Mouse (Mus musculus): ENCODE measurements around the gene Ptgdr2. TPM values are rescaled to one million over a fixed set of nuclear protein-coding genes. Genes with fewer than 3 reads are reported as not detected.
A peak's percentile ranks its signal among the peaks of the same experiment; 100 is the strongest.

Gene Ptgdr2
- total RNA-seq, 2 experiments from 2014 or later: not detected

DNA sequence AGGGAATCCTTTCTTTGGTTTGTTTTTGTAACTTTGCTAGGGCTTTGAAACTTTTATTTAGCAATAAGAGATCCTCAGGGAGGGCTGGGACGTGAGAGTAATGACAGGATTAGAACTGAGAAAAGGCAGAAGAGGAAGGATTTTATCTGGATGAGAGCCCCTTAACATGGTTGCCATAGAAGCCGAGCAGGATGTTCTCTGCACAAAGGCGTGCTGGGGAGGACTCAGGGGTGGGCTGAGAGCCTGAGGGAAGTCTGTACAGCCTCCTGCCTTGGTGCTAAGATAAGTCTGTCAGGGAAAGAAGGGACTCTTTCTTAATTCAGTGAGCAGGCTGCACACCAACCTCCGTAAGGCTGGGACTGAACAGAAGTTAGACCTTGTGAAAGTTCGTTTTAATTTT, 1.9 kb upstream of the Ptgdr2 start:
- DNase-seq: no peak

DNA sequence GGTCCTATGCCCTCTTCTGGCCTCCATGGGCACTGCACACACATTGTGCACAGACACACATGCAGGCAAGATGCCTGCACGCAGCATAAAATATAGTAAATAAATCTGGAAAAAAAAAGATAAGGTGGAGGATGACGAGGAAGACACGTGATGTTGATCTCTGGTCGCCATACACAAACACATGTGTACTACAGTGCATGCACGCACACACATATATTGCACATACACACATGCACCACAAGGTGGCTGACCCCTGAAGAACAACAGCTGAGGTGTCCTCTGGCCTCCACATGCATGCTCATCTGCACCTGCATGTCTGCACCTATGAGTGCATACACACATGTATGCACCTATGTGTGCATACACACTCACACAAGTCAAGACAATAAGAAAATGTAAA, 883 bp upstream of the Ptgdr2 start:
- DNase-seq: no peak

DNA sequence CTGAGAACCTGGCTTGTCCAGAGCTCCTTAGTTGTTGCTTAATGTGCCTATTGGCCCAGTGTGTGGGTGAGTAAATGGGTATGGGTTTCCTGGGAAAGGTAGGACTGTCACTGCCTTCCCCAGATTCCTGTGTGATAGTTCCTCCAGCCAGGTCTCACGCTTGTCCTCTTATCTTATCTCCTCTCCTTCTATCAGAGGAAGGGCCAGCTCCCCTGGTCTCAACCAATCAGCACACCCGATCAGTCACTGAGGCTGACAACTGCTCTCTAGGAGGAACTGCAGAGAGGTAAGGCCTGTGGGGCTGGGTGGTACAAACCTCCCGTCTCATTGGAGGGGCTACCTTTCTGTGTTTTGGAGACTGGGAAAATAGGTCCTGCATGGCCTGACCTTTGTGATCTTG, 1.8 kb downstream of the Ptgdr2 start:
- DNase-seq: no peak

DNA sequence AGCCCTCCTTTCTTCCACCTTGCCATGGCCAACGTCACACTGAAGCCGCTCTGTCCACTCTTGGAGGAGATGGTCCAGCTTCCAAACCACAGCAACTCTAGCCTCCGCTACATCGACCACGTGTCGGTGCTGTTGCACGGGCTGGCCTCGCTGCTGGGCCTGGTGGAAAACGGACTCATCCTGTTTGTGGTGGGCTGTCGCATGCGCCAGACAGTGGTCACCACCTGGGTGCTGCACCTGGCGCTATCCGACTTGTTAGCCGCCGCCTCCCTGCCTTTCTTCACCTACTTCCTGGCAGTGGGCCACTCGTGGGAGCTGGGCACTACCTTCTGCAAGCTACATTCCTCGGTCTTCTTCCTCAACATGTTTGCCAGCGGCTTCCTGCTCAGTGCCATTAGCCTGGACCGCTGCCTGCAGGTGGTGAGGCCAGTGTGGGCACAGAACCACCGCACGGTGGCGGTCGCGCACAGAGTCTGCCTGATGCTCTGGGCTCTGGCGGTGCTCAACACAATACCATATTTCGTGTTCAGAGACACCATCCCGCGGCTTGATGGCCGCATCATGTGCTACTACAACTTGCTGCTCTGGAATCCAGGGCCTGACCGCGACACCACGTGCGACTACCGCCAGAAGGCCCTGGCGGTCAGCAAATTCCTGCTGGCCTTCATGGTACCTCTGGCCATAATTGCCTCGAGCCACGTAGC, 3.3 kb downstream of the Ptgdr2 start:
- peak; percentile 83 for DNase-seq

DNA sequence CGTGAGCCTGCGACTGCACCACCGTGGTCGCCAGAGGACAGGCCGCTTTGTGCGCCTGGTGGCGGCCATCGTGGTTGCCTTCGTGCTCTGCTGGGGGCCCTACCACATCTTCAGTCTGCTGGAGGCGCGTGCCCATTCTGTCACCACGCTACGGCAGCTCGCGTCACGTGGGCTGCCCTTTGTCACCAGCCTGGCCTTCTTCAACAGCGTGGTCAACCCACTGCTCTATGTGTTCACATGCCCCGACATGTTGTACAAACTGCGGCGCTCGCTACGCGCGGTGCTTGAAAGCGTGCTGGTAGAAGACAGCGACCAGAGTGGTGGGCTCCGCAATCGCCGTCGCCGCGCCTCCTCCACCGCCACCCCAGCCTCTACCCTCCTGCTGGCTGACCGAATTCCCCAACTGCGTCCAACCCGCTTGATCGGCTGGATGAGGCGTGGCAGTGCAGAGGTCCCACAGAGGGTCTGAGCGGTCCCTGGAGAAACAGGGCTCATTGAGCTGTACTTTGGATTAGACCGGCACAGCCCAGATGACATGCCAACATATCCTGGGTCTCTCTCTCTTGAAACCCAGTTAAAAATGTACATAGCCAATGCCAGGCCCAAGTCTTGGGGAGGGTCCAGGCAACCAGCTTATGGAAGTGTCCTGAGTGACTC, 4.0 kb downstream of the Ptgdr2 start:
- peak; percentile 15 for DNase-seq

DNA sequence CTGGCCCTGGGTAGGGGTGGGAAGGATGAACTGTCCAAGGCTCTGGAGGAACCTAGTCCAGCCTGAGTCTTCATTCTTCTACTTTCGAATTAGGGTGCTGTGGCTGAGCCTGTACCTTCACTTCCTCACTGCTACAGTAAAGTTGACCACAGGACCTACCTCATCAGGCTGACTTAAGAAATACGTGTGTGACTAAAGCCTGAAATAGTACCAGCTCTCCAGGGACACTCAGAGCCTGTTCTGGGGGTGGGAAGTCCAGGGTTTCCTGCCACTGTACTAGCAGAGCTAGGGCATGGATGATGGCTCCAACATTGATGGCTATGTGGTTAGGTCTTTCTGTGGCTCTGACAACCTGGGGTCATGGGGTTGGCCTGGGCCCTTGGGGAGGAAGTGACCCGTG, 7.0 kb downstream of the Ptgdr2 start:
- DNase-seq: no peak

DNA sequence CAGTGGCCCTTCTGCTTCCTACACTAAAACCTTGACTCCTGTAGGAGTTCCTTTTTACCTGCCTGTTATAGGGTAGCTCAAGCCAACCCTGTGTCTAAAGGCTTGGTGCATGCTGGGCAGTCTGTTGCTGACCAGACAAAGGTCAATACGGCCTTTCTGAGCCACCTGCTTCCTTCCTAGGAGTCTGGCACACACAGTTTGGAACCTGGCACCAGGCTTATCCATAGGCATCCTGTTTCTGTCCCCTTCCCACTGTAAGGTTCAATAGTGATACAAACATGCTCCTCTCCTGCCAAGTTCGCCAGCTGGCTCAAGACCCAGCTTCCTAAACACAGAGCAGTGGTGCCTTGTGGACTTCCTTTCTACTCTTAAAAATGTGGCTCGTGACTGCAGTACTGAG, 9.5 kb downstream of the Ptgdr2 start:
- DNase-seq: no peak

DNA sequence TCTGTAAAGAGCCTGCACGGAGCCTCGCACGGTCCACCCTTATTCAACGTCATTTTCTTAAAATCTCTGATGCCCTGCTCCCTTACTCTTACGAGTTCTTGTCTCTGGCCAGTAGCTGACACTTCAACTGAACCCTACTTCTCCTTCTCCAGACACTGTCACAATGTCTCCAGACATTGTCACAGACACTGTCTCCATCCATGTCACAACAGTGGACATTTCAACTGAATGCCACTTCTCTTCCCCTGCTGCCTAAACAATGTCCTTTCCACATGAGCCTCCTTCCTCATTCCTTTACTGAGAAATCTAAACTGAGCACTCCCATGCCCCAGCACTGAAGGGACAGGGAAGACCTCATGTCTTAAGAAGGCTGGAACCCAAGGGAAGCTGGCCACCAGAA, 10.3 kb downstream of the Ptgdr2 start:
- DNase-seq: no peak

DNA sequence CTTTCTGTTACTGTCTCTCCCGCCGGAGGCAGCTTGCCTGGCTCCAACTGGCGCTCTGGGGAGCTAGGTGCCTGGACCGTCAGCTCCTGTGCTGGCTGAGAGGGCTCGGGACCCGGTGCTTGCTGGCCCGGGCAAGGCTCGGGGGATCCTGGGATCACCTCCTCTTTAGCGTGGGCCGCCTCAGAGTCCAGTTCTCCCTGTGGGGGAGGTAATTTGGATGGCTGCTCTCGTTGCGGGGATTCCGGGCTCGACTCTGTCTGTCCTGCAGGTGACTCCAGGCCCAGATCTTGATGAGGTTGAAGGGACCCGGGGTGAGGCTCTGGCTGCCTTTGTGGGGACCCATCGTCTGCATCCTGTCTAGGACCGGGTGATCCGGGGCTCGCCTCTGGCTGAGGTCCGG, 11.5 kb downstream of the Ptgdr2 start:
- DNase-seq: no peak

DNA sequence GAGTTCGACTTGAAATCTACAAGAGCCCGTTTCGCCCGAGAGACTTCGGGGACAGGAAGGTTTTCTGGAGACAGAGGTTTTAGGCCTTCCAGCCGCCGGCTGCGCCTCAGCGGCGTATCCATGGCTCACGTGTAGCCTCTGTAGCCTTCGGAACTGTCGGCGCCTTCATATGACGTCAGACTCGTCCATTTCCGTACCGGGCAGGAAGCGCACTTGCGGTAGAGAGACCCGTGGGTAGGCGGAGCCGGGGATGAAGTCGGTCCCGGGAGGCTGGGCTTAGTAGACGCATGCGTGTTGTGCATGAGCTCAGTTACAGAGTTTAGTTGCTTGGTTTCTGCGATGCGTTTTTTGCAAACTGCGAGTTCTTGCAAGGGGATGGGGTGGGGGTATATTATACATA, 12.2 kb downstream of the Ptgdr2 start, which contains the start of gene Ccdc86:
Ccdc86 (minus strand) TSS at position 155 of the 400 bp plus-strand sequence.
- DNase-seq: peak; percentile 98

DNA sequence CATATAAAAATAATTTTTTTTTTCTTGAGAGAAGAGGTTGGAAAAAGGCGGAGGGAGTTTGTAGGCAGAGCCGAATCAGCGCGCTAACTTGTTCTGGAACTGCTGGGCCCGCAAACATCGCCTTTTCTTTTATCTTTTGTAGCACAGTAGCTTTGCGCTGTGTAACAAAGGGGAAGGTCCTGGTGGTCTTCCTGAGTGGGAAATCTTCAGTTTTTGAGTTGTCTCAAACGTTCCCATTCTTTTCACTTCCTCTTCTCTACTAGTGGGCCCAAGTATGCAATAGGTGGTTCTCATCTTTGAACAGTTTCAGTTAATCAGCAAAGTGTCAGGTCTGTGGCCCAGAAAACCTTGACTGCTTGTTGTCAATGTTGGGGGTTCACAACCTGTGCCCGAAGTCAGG, 12.6 kb downstream of the Ptgdr2 start:
- no peak for DNase-seq

DNA sequence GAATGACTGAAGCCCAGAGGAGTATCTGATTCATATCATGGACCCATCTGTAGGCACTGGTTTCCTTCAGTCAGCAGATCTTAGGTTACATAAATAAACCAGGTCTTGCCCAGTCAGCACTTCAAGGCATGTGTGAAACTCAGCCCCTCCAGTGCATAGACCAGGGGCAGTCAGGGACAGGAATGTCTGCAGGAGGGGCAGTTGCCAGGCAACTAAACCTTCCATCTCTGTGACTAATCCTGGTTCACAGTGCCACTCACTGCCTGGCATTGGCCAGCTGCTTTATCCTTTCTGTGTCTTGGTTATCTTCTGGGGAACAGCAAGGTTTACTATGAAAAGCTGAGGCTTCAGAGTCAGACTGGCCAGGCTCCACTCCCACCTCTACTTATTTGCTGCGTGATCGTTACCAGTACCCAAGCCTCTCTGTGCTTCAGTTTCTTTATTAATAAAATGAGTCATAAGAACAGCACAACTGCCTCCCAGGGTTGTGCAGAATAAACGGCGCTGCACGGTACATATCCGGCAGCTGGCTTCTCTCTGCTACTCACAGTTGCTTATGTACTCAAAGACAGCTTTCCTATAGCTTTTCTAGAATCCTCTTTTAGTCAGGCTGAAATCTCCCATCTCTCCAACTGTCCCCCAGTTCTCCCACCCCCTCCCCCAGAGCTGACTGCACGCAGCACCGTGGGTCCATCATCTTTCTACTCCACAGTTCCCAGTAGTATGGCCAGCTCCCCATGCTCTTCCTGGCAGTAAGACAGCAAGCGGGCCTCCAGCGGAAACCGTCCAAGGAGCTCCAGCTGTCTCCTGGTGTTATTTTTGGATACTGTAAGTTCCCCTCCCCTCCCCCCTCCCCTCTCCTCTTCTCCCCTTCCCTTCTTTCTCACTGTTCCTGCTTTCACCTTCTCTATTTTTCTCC, 15.3 kb downstream of the Ptgdr2 start:
- peak; percentile 35 for DNase-seq

DNA sequence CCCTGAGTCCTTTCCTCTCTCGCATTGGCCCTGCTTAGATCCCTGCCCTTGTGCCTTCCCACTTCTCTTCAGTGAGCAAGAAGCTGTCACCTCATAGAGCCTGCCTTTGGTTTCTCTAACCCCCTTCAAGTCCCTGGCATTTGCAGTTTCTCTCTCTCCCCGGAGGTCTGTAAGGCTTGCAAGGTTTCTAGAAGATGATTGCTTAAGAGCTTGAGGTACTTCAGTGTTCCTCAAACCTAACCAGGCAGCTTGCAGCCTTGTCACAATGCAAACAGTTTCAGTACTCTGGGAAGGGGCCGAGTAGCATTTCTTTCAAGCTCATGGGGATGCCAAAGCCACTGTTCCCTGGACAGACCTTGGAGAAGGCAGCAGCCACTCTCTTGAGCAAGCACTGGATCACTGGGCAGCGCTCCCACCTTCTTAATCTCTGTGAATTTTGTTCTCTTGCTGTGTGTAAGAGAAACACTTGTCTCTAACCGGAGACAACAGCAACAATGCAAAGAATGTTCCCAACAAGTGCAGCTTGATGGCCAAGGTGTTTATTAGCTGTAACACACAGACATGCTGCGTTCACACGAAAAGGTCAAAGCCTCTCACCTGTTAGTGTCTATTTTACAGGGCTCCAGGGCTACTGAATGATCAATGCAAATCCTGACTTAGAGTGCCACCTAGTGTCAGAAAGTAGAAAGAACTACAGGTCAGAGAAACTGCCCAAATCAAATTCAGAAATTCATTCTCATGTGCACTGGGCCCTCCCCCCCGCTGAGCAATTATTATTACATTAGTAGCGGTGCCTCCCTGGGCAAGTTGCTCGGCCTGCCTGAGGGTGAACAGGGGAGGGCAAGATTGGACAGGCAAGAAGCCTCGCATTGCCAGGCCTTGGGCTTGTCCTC, 22.4 kb downstream of the Ptgdr2 start:
- DNase-seq: peak; percentile 58

DNA sequence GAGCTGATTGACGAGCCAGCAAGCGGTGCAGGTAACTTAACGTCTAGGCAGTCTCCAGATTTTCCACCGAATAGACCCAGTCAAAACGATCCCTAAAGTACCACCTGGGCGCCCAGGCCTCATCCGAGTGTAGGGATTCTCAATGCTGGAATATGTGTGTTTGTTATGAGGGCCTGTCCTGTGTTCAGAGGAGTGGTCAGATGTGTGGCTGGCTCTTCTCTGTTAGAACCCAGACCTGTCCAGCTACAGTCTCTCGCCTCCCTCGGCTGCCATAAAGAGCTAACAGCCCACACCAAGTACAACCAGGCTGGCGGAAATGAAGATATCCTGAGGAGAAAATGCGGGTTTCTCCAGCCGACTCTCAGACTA, 23.0 kb downstream of the Ptgdr2 start:
- DNase-seq: no peak

DNA sequence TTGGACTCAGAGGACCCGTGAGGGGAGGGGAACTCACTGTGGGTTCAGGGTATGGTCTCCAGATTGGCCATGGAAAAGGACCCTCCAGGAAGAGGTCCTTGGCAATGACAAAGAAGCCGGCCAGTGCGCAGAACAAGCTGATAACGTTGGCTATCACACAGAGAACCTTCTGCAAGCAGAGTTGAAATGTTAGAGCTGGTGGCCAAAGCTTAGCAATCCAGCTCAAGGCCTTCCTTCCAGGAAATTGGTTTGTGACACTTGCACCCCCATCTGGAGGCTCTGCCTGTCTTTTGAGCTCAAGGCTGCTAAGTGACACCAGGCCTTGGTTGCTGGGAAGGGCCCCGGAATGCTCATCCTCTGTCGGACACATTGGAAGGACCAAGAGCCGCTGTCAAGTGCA, 28.8 kb downstream of the Ptgdr2 start:
- DNase-seq: peak; percentile 43

DNA sequence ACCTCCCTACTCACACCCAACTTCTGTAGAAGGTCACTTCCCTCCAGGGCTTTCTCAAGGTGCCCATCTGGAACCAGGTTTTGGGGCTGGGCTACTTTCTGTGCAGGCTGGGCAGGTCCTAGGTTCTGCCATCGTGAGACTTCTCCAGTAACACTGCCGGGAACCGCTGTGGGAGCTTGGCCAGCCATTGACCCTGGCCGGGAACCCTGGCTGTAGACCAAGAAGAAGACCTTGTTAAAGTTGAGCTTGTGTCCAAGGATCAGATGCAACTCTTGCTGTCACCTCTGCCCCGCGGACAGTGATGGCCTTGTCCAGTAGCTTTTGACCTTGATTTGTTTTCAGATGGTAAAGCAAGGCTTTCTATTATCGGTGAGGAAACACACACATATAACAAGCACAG, 31.6 kb downstream of the Ptgdr2 start:
- DNase-seq: peak; percentile 82

DNA sequence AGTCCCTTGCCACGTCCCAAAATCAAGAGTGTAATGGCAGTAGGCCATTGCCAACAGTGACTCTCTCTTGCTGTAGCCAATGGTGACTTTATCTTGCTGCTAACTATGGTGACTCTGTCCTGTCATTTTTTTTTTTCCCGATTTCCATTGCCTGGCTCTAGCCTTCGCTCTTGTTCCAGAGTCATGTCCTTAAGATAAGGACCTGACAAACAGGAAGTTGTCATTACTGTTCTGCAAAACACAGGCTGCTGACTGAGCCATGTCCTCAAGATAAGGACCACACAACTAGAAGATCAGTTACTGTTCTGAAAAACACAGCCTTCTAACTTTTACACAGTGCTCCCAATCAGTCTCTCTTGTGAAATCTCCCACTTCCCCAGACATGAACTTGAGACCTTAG, 33.5 kb downstream of the Ptgdr2 start:
- no peak for DNase-seq

DNA sequence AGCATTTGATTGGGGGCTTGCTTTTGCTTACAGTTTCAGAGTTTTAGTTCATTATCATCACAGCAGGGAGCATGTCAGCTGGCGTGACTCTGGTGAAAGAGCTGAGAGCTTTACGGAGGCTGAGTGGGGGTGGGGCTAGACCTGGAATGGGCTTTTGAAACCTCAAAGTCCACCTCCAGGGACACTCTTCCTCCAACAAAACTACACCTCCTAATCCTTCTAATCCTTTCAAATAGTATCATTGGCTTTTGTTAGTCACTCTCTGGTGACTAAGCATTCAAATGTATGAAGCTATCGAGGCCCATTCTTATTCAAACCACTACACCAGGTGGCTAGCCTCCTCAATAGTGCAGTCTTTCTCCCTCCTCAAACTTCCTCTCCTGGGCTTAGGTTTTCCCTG, 35.7 kb downstream of the Ptgdr2 start:
- no peak for DNase-seq

DNA sequence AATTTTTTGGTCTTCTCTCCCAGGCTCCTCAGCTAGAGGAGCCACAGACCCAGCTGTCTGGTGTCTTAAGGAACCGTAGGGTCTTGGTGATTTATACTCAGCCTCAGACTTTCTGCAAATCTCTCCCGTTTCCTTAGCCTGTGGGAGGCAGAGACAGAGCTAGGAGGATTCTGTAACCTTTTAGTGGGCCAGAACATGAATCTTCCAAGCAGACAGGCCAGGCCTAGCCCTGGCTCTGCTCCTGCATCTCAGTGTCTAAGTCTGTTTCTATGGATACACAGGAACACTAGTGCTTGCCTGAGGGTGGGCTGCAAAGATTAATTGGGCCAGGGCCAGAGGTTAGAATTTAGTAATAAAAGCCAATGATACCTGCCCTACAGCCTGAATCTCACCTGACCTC, 36.2 kb downstream of the Ptgdr2 start:
- no peak for DNase-seq

DNA sequence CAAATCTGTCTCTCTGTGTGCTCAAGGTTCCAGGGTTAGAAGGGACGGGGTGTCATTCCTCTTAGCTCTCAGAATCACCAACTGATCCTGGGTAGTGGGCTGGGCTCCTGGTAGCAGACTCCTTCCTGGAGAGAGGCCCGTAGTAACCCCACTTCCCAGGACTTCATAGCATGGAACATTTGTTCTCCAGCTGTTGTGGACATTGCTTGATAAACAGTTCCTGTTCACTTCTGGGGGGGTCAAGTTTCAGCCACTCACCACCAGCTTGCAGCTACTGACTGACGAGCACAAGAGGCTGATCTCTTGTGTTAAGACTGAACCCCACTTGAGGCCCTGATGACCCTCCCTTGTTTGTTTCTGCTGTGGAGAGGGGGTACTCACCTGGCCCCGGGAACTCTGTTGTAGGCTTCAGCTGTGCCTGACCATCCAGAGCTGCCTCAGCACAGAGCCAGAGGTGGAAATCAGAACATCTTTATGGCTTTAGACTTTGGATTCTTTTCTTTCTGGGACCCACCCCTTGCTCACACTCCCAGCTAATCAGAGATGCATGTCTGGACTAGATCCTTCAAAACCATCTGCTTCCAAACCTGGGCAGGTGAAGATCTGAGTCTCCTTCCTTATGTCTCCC, 37.4 kb downstream of the Ptgdr2 start, which contains the start of gene Ms4a10:
Ms4a10 (minus strand) TSS at position 433 of the 628 bp plus-strand sequence.
- no peak for DNase-seq

DNA sequence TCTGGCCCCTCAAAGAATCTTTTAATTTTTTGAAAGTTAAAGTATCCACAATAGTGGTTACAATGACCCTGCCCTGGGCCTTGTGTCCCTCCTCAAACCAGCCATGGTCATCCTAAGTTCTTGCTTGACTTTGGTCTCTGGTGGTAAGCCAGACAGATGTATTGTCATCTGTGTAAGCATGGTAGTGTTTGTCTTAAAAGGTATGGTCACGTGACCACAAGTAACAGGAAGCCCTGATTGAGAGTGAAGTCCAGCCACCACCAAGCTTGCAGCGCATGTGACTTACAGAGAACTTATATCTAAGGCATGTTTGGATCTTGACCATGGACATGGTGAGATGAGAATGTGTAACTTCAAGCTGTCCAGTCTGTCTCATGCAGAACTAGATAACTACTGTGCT, 38.2 kb downstream of the Ptgdr2 start:
- DNase-seq: no peak

DNA sequence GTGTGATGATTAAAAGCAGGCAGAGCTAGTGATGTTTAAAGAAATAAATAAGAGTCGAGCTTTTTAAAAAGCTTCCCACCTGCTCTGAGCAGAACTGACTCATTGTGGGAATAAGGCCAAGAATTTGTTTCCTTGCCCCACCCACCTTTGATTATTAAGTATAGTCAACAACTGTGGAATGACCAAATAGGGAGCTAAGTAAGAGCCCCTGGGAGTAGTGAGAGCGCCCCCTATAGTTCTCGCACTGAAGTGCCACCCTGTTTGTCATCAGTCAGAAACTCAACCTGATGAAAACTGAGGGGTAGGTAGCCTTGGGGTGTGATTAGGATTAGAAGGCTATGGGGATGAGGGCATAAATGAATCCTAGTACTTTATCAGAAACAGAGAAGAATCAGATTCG, 39.4 kb downstream of the Ptgdr2 start:
- DNase-seq: no peak

Data from adrenal gland, postnatal 10 days (tissue).